Mouse (Mus musculus): ENCODE measurements at regions not wholly inside any gene's neighbourhood (a gene's known extent, or its start where the extent isn't known, plus 50 kb on each side); places are given as distances from the start of the nearest gene placed in this dataset.

DNA sequence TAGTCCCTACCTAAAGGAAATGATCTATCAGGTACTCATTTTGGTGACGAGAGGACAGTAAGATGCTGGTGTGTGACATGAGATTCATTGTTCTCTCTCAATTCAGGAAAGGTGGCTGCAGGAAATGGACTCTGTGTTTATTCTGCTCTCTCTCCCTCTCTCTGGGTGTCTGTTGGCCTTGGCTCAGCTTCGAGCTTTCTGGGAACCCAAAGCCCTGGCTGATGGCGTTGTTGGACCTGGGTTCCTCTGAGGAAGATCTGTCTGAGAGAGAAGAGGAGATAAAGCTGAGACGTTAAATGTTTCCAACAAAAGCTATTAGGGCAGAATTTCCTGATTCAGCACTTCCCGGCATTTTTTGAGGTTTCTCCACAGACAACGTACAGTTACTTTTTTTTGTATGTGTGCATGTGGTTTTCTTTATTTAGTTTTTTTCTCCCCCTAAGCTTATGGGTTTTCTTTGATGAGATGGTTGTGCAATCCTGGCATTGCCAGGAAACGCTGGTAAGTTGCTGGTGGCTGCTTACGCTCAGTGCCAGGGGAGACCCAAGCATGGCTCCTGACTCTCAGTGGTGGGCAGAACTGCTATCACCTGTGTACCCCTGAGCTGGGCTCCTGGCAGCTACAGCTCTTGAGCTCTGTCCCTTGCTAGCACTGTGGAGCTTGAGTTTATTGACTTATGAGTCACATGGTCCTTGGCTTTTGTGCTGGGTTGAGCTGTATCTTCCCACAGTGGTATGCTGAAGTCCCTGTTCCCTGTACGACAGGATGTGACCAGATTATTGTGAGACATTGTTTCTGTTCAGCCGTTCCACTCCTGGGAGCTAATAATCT, 249.8 kb downstream of the Gm10260 start:
- ATAC-seq: no peak

DNA sequence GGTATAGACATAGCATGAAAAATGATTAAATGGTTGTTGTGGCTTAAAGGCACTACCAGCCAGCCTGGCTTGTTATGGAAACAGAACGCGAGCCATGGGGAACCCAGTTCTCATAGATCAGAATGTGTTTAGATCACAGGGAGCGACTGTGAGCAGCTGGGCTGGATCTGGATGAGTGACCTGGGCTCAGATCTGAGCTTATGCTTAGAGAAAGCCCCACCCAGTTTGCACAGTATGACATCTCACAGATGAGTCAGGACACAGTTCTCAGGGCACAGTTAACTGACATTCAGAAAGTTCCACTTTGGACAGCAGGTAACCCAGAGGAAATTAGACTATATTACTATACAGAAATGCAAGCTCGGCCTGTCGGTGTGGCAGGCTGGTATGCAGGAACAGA, 255.5 kb downstream of the Gm10260 start:
- no peak for ATAC-seq

- no peak for ATAC-seq
Observed at GRCm38 (mm10) chr13:97503955-97504739, 256.3 kb downstream of the Gm10260 start.

DNA sequence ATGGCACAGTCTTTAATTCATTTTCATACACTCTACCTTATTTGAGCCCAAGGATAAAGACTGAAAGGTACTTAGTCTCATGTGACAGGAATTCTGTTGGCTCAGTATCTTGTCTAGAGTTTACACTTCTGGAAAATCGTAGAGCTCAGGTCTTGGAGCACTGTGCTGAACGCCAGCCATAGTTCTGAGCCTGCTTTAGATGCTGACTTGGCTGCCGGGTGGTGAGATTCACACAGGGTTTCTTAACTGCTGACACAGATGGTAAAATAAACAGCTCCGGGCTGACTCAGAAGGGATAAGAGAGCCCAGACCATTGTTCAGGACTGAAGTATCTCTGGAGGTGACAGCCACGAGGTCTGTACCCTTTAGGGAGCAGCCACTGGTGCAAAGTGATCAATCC, 257.0 kb downstream of the Gm10260 start:
- ATAC-seq: no peak

GRCm38 (mm10) chr13:97500155-97500554, 259.2 kb downstream of the Enc1 start:
- no peak for ATAC-seq

GRCm38 (mm10) chr13:97498981-97499380, 258.1 kb downstream of the Enc1 start:
- no peak for ATAC-seq

DNA sequence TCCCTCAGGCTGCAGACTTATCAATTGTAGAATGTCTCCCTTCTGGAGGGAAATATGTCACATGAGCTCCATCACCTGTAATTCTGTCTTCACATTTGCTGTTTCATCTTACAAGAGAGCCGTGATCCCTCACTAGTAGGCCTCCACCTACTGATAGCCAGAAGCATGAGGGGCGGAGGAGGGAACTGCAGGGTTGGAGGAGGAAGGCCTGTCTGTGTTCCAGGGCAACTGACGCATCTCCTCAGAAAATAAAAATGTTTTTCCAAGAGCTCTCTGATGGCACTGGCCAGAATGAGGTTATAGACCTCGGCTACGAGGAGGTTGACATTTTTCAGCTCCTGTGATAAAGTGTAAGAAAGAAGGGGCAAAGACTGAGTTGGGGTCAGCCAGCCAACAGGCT, 257.0 kb downstream of the Enc1 start:
- no peak for ATAC-seq

- no peak for ATAC-seq
Observed at GRCm38 (mm10) chr13:97494770-97495169, 253.9 kb downstream of the Enc1 start.

- no peak for ATAC-seq
Observed at GRCm38 (mm10) chr13:97493836-97494235, 252.9 kb downstream of the Enc1 start.

DNA sequence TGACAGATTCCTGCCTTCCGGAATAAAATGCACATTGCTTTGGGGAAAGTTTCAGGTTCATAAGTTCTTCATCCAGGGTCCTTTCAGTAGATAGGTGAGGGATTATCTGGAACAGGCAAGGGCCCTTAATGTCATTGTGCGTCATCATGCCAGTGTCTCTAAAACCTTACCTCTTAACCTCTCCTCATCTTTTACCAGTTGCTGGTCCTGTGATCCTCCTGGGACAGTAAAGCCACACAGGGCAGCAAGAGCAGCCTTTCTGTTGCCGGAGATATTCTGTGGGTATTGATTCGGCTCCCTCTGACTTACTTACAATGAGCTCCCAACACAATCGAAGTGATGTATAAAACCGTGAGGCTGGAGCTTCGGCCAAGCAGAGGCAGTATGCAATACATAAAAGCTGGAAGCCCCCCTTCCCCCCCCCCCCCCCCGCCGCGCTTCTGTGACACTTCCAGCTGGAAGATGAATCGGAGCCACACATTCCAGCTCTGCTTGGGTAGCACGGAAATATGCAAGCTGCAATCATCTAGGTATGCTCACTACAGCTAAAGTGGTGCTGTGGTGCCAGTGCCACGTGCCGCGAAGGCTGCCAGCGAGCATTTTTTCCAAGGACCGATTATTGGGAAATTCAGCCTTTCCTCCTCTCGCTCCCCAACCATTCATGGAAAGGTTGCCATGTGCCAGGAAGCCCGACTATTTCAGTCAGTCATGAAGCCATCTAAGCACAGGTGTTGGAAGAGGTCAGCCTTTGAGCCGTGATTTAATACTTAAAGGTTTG, 252.2 kb downstream of the Enc1 start:
- no peak for ATAC-seq

DNA sequence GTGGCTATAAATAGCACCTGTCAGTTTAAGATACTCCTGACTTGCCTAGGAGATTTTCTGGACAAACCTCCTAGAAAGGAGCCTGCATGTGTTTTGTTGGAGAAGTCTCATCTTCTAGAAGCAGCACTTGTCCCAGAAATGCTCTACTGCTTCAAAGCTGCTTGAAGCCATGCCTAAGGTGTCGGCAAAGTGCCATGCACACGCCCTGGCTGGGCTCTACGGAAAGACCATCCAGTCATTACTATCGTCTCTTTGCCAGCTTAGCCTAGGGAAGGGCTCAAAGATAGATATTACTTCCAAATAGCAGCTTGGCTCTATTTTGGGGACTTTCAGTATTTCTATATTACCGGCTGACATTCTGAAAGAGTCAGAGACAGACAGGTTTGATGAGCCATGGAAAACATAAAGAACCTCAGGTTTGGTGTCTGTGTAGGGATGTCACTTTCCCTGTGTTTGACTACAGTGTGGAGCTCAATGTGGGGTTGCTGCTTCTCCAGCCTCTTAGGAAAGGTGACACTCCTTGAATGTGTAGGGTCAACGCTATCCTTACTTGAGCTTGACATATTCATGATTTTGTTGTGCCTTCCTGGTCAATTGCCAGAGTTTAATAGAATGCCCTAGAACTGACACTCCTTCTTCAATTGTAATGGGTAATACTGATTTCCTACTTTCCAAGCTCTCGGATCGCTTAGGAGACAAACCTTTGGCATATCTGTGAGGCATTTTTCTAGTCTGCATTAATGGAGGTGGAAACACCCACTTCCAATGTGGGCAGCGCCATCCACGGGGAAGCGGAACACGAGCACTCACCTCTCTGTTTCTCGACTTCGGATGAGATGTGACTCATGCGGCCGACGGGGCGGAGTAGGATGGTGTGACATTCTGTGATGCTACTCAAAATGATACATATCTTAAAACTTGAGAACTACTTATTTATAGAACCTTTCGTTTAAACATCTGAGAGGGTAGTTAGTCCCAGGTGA, 251.3 kb downstream of the Enc1 start:
- ATAC-seq: no peak

- ATAC-seq: no peak
Observed at GRCm38 (mm10) chr13:97490131-97490530, 249.2 kb downstream of the Enc1 start.

DNA sequence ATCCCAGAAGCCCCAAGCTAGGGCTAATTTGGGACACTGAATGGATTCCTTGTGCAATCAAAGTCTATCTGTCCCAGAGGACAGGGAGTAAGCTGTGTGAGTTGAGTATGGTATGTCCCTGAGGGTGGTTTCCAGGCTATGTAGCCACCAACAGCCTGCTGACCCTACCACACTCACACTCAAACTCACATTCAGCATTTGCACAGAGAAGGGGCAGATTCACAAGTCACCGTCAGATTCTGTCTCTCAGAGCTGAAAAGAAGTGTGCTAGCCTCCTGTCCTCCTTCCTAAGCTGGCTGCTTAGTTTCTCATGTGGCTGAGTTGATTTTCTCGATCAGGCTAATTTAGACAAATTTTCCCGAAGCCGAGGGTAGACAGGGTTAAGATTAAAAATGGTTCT, 248.8 kb downstream of the Enc1 start:
- no peak for ATAC-seq

- no peak for ATAC-seq
Observed at GRCm38 (mm10) chr13:97489029-97489428, 248.1 kb downstream of the Enc1 start.

- ATAC-seq: no peak
Observed at GRCm38 (mm10) chr13:97488518-97488917, 247.6 kb downstream of the Enc1 start.

DNA sequence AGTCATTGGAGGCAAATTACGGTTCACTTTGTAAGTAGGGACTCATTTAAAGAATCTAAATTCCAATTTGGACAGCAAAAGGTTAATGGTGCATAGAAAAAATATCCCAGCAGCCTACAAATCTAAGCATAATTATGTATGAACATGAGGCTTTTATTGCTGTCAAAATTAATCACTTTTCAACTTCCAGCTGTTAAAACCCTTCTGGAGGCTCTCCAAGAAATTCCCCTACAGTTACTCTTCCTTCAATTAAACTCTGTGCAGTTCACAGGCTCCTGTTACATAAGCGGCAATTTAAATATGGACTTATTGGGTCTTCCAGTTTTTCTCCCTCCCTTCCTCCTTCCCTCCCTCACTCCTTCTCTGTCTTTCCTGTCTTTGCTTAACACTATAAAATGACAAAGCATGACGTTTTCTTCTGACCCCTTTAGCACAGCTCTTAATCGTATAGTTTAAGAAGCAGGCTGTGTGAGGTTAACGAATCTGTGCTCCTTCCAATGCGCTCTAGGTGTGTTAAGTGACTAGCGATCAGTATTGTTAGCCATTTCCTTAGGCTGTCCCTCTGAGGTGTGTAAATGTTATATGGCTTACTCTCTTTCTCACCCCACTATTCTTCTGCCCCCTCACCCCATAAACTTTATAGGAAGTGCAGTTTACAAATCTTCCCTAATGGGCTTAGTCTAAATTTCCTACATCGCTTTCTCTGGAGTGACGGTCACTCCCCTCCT, 247.0 kb downstream of the Enc1 start:
- no peak for ATAC-seq

DNA sequence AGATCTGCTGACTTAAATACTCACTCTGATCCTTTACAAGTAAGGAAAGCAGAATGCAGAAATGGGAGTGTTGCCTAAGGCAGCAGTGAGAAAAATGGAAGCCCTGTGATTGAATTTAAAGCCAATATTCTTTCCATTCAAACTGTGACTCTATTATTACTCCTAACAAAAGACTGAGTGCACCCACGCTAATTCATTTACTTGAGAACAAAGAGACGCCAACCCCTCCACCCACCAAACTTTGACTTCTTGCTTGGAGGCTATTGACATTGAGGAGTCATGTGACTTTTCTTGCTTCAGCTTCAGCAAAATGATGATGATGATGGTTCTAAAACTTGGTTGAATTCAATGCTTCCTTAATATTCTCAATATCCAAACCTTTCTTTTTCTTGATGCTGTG, 245.6 kb downstream of the Enc1 start:
- ATAC-seq: no peak

DNA sequence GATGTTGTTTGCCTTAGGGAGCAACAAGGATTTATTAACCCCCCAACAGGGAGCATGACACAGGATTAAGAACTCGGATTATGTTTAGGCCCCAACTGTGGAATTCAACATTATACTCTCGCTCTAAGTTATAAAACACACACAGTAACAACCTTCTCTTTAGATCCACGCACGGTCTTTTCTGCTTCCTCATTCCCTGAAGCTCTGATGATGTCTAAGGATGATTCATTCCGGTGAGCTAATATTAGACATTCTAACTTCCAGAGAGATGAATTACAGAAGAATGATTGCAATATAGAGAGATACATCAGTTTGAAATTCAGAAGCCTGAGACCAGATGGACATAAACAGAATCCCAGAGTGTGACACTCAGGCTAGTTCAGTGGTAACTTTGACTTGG, 245.0 kb downstream of the Enc1 start:
- ATAC-seq: no peak

DNA sequence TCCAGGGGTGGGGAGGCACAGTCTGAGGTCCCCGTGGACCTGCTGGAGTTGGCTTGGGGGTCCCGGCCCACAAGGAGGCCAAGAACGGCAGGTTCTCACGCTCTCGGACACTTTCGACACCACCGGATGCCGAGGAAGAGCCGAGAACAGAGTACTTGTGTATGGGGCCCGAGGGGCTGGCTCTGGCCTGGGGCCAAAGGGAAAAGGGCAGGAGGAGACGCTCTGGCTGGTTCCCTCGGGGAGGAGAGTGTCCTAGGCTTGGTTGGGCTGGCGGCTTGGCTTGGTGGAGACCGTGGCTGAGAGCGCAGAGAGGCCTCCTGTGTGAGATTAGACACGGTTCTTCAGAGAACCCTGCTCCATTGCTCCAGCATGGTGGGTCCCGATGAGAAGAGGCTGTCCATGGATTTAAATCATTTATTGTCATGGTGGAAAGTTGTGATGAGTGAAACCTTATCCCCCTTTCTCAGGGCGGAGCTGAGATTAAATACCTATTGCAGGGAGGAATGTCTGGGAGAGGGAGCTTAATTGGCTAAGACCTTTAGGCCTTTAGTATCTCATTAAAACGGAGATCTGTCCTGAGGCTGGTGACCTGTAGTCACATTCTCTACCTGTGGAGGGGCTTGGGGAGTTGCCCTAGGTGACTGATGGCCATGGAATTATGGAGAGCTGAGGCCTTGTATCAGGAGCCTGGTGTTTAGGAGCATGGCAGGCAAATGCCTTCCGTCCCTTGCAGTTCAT, 244.1 kb downstream of the Enc1 start:
- ATAC-seq: no peak

DNA sequence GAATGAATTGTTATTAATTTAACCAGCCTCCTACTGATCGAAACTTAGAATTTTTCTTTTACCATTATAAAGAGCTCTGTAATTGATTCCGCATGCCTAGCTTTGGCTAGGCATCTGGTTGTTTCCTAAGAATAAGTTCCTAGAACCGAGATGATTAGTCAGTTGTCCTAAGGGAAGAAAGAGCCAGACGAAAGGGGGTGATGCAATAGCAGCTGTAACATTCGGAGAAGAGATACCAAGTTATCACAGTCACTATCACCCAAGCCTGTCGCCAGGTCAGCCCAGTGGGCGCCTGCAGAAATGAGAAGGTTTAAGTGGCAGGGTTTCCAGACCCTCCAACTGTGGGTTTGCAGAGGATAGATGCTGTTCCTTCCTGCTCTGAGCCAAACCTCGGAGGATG, 242.8 kb downstream of the Enc1 start:
- ATAC-seq: no peak

Measured in CD4-positive, CD25-positive, alpha-beta regulatory T cell, adult 4 months (primary cell).